ENCODE assay signal across 20 mouse cellular contexts in genomic region chr15:85717800-85718199, GRCm38 (mm10). TPM values are rescaled to one million over a fixed set of nuclear protein-coding genes. Genes with fewer than 3 reads are reported as not detected.
DNase-seq lines count a peak whose midpoint lies in the region; ATAC-seq and TF ChIP-seq lines count a peak whose summit lies in the region.
"Had no signal": no experiment of that assay in that cellular context is flagged by ENCODE, and none has a peak within 500 bp of the region (broad histone marks: within the 10 kb centered on the region; RNA-seq: fewer than 3 reads in every experiment).

No protein-coding gene starts in this region.

- no peak for ATAC-seq in midbrain, postnatal 0 days (ENCODE audit: low FRiP score)
- ATAC-seq in midbrain, embryonic 15.5 days (replicated peaks), result no peak
- ATAC-seq: activated CD4-positive, CD25-positive, alpha-beta regulatory T cell, adult 4 months; forebrain, embryonic 16.5 days had no signal

- TF ChIP-seq CTCF in midbrain, postnatal 0 days (IDR thresholded peaks at IDR 0.05), result peak; percentile 20; the same call in 1 of the 2 replicates

- peak; percentile 77 for DNase-seq in adrenal gland, adult 2 months
- no peak for DNase-seq in adrenal gland, adult 18-20 months (ENCODE audit: low spot score in 2 of 2)
- peak; percentile 6 for DNase-seq in gastrocnemius, postnatal 10 days
- DNase-seq in gastrocnemius, adult 18-20 months (ENCODE audit: low spot score), result no peak
- peak; percentile 46 for DNase-seq in kidney, postnatal 10 days
- no peak for DNase-seq in kidney, adult 11 months
- no peak for DNase-seq in midbrain, postnatal 0 days (ENCODE audit: low spot score)
- DNase-seq: gastrocnemius, postnatal 14 days; kidney, adult 8-10 months; thymus, adult 2 months had no signal

- H3K9ac ChIP-seq in midbrain, postnatal 0 days (replicated peaks; ENCODE audit: low read length, poor library complexity, severe bottlenecking), result no peak overlapping the region
- H3K9ac ChIP-seq in midbrain, embryonic 15.5 days, result no peak overlapping the region
- H3K9ac ChIP-seq: hindbrain, embryonic 13.5 days; limb, embryonic 12.5 days; lung, embryonic 15.5 days; neural tube, embryonic 15.5 days had no signal

- H3K4me1 ChIP-seq in midbrain, postnatal 0 days (ENCODE audit: insufficient read depth, low read length), result no peaks in the 10 kb centered on the region
- no peaks in the 10 kb centered on the region for H3K4me1 ChIP-seq in midbrain, embryonic 15.5 days
- H3K4me1 ChIP-seq: embryonic facial prominence, embryonic 10.5 days; limb, embryonic 12.5 days; lung, embryonic 15.5 days; neural tube, embryonic 15.5 days had no signal

- no peak overlapping the region for H3K4me3 ChIP-seq in midbrain, postnatal 0 days (ENCODE audit: low read depth, low read length)
- H3K4me3 ChIP-seq in midbrain, embryonic 15.5 days, result no peak overlapping the region
- H3K4me3 ChIP-seq: embryonic facial prominence, embryonic 10.5 days; erythroblast, embryonic 14.5 days; hindbrain, embryonic 13.5 days; limb, embryonic 12.5 days; lung, embryonic 15.5 days; neural tube, embryonic 15.5 days had no signal

- H3K27me3 ChIP-seq in midbrain, postnatal 0 days (ENCODE audit: insufficient read depth, low read length), result no peaks in the 10 kb centered on the region
- peaks cover 13% of the 10 kb centered on the region for H3K27me3 ChIP-seq in midbrain, embryonic 15.5 days (replicated peaks)
- H3K27me3 ChIP-seq: lung, embryonic 15.5 days had no signal

- no peak overlapping the region for H3K27ac ChIP-seq in midbrain, postnatal 0 days (ENCODE audit: low read depth, low read length)
- no peak overlapping the region for H3K27ac ChIP-seq in midbrain, embryonic 15.5 days
- H3K27ac ChIP-seq: embryonic facial prominence, embryonic 10.5 days; hindbrain, embryonic 13.5 days; limb, embryonic 12.5 days; lung, embryonic 15.5 days; neural tube, embryonic 15.5 days had no signal

- 82% methylated on average over 2 of the region's 2 CpGs for WGBS in midbrain, postnatal 0 days
- 91% methylated on average over 2 of the region's 2 CpGs for WGBS in midbrain, embryonic 15.5 days

- H3K9me3 ChIP-seq in midbrain, postnatal 0 days (ENCODE audit: low read length), result no peaks in the 10 kb centered on the region
- no peaks in the 10 kb centered on the region for H3K9me3 ChIP-seq in midbrain, embryonic 15.5 days
- H3K9me3 ChIP-seq: embryonic facial prominence, embryonic 10.5 days; hindbrain, embryonic 13.5 days; limb, embryonic 12.5 days; lung, embryonic 15.5 days; neural tube, embryonic 15.5 days had no signal

- H3K4me2 ChIP-seq in midbrain, postnatal 0 days (ENCODE audit: low read depth, low read length, poor library complexity, severe bottlenecking), result no peak overlapping the region
- H3K4me2 ChIP-seq in midbrain, embryonic 15.5 days, result no peak overlapping the region
- H3K4me2 ChIP-seq: hindbrain, embryonic 13.5 days; limb, embryonic 12.5 days; lung, embryonic 15.5 days; neural tube, embryonic 15.5 days had no signal

- H3K36me3 ChIP-seq in midbrain, postnatal 0 days (ENCODE audit: insufficient read depth, low read length), result no peaks in the 10 kb centered on the region
- no peaks in the 10 kb centered on the region for H3K36me3 ChIP-seq in midbrain, embryonic 15.5 days (replicated peaks)
- H3K36me3 ChIP-seq: embryonic facial prominence, embryonic 10.5 days; hindbrain, embryonic 13.5 days; limb, embryonic 12.5 days; lung, embryonic 15.5 days; neural tube, embryonic 15.5 days had no signal

RNA-seq across cellular contexts. Expression of gene Ppara, which starts 17.0 kb away (rescaled TPM):
- 10 to 100 TPM; 37.2 to 48.9 TPM for total RNA-seq in adrenal gland, adult 2 months (2021)
- polyA plus RNA-seq in adrenal gland, adult 2 months (2012; rRNA removed), result 6.3 and 8.5 TPM in 2 replicates
- total RNA-seq in adrenal gland, adult 18-20 months (2021), result 100 to 1,000 TPM in 1 of 2 experiments, 10 to 100 TPM in 1; 30.9 to 107 TPM
- 1 to 10 TPM; 5.0 to 6.5 TPM for total RNA-seq in gastrocnemius, postnatal 10 days (2021)
- 10 to 100 TPM; 21.9 to 22.2 TPM for total RNA-seq in gastrocnemius, adult 18-20 months (2021)
- 1.6 TPM in 2 replicates for total RNA-seq in midbrain, postnatal 0 days (2014; rRNA removed)
- 0.86 and 2.8 TPM in 2 replicates for polyA plus RNA-seq in midbrain, postnatal 0 days (2015; fragmentation: Nextera tagmentation; extraction: Ambion mirVana)
- 1.3 and 2.2 TPM in 2 replicates for polyA plus RNA-seq in midbrain, embryonic 15.5 days (2015; fragmentation: Nextera tagmentation; extraction: Ambion mirVana)
- total RNA-seq: megakaryocyte-erythroid progenitor cell, adult 5-6 weeks had no signal
- polyA plus RNA-seq: erythroblast, embryonic 14.5 days had no signal

Comparison
In these comparisons a context has a peak if more than half of its experiments do, and no peak if none do; other contexts are left out.
1. DNase-seq: peak in adrenal gland, adult 2 months (single experiment), gastrocnemius, postnatal 10 days (single experiment) and kidney, postnatal 10 days (single experiment); none in adrenal gland, adult 18-20 months (0 of 2), gastrocnemius, adult 18-20 months (single experiment), kidney, adult 11 months (single experiment) and midbrain, postnatal 0 days (single experiment).